ENCODE assay signal across 31 mouse cellular contexts in genomic region chr5:43508470-43508869, GRCm38 (mm10). TPM values are rescaled to one million over a fixed set of nuclear protein-coding genes. Genes with fewer than 3 reads are reported as not detected.
DNase-seq lines count a peak whose midpoint lies in the region; ATAC-seq lines count a peak whose summit lies in the region.
"Had no signal": no experiment of that assay in that cellular context is flagged by ENCODE, and none has a peak within 500 bp of the region (broad histone marks: within the 10 kb centered on the region; RNA-seq: fewer than 3 reads in every experiment).

No protein-coding gene starts in this region.

- H3K4me2 ChIP-seq in heart, embryonic 15.5 days: no peak overlapping the region
- no peak overlapping the region for H3K4me2 ChIP-seq in heart, embryonic 12.5 days
- no peak overlapping the region for H3K4me2 ChIP-seq in lung, embryonic 15.5 days
- H3K4me2 ChIP-seq: embryonic facial prominence, embryonic 15.5 days; hindbrain, embryonic 13.5 days; midbrain, embryonic 15.5 days; neural tube, embryonic 15.5 days had no signal

- no peaks in the 10 kb centered on the region for H3K9me3 ChIP-seq in heart, embryonic 15.5 days (replicated peaks)
- H3K9me3 ChIP-seq in heart, embryonic 12.5 days (replicated peaks): no peaks in the 10 kb centered on the region
- H3K9me3 ChIP-seq in lung, embryonic 15.5 days: no peaks in the 10 kb centered on the region
- H3K9me3 ChIP-seq: embryonic facial prominence, embryonic 10.5 days; embryonic facial prominence, embryonic 15.5 days; hindbrain, embryonic 13.5 days; midbrain, embryonic 10.5 days; midbrain, embryonic 15.5 days; neural tube, embryonic 15.5 days had no signal

- H3K9ac ChIP-seq in heart, embryonic 15.5 days: no peak overlapping the region
- H3K9ac ChIP-seq in heart, embryonic 12.5 days: no peak overlapping the region
- H3K9ac ChIP-seq in lung, embryonic 15.5 days: no peak overlapping the region
- H3K9ac ChIP-seq: embryonic facial prominence, embryonic 15.5 days; hindbrain, embryonic 13.5 days; liver, embryonic 14.5 days; midbrain, embryonic 15.5 days; neural tube, embryonic 15.5 days had no signal

- H3K4me3 ChIP-seq in heart, embryonic 15.5 days: no peak overlapping the region
- no peak overlapping the region for H3K4me3 ChIP-seq in heart, embryonic 12.5 days
- no peak overlapping the region for H3K4me3 ChIP-seq in lung, embryonic 15.5 days
- H3K4me3 ChIP-seq: embryonic facial prominence, embryonic 10.5 days; embryonic facial prominence, embryonic 15.5 days; hindbrain, embryonic 13.5 days; midbrain, embryonic 10.5 days; midbrain, embryonic 15.5 days; neural tube, embryonic 15.5 days had no signal

- no peak for DNase-seq in lung, postnatal 4 days
- peak; percentile 62 for DNase-seq in lung, postnatal 25 days (ENCODE audit: low spot score)
- DNase-seq in right cerebral cortex, postnatal 4 days: no peak
- DNase-seq: adrenal gland, adult 2 months; adrenal gland, postnatal 36 days; B cell, adult 2 months; cerebellum, adult 18-20 months; cerebellum, postnatal 10 days; gastrocnemius, postnatal 14 days; heart, postnatal 4 days; kidney, adult 11 months; kidney, postnatal 4 days; layer of hippocampus, postnatal 36 days; left cerebral cortex, postnatal 4 days; retina, postnatal 1 day; right cerebral cortex, postnatal 14 days; thymus, adult 2 months; thymus, postnatal 36 days had no signal

- H3K36me3 ChIP-seq in heart, embryonic 15.5 days: no peaks in the 10 kb centered on the region
- H3K36me3 ChIP-seq in heart, embryonic 12.5 days: no peaks in the 10 kb centered on the region
- no peaks in the 10 kb centered on the region for H3K36me3 ChIP-seq in lung, embryonic 15.5 days
- H3K36me3 ChIP-seq: embryonic facial prominence, embryonic 10.5 days; embryonic facial prominence, embryonic 15.5 days; hindbrain, embryonic 13.5 days; midbrain, embryonic 10.5 days; midbrain, embryonic 15.5 days; neural tube, embryonic 15.5 days had no signal

- H3K27me3 ChIP-seq in heart, embryonic 15.5 days: no peaks in the 10 kb centered on the region
- H3K27me3 ChIP-seq in heart, embryonic 12.5 days (replicated peaks): no peaks in the 10 kb centered on the region
- H3K27me3 ChIP-seq in lung, embryonic 15.5 days: no peaks in the 10 kb centered on the region
- H3K27me3 ChIP-seq: embryonic facial prominence, embryonic 15.5 days; hindbrain, embryonic 13.5 days; midbrain, embryonic 15.5 days; neural tube, embryonic 15.5 days had no signal

- H3K27ac ChIP-seq in heart, embryonic 15.5 days: peak overlapping the region; percentile 20; the same call in 1 of the 2 replicates
- H3K27ac ChIP-seq in heart, embryonic 12.5 days (ENCODE audit: poor library complexity, severe bottlenecking): no peak overlapping the region
- H3K27ac ChIP-seq in lung, embryonic 15.5 days: peak overlapping the region; percentile 73; the same call in 1 of the 2 replicates
- H3K27ac ChIP-seq: embryonic facial prominence, embryonic 10.5 days; embryonic facial prominence, embryonic 15.5 days; hindbrain, embryonic 13.5 days; liver, embryonic 14.5 days; midbrain, embryonic 10.5 days; midbrain, embryonic 15.5 days; neural tube, embryonic 15.5 days had no signal

- no peaks in the 10 kb centered on the region for H3K4me1 ChIP-seq in heart, embryonic 15.5 days (replicated peaks)
- H3K4me1 ChIP-seq in heart, embryonic 12.5 days (replicated peaks): 0 out of 2 replicates have a peak, but pooled peaks cover 2% of the 10 kb centered on the region
- H3K4me1 ChIP-seq in lung, embryonic 15.5 days: peaks cover 26% of the 10 kb centered on the region
- H3K4me1 ChIP-seq: hindbrain, embryonic 13.5 days; midbrain, embryonic 10.5 days; midbrain, embryonic 15.5 days; neural tube, embryonic 15.5 days had no signal

- 37% methylated on average over 2 of the region's 2 CpGs for WGBS in heart, embryonic 15.5 days
- WGBS in heart, embryonic 12.5 days: 35% methylated on average over 2 of the region's 2 CpGs
- WGBS in lung, embryonic 15.5 days: 17% methylated on average over 2 of the region's 2 CpGs

- no peak for ATAC-seq in heart, embryonic 15.5 days (replicated peaks; ENCODE audit: insufficient number of reproducible peaks, insufficient read depth, low FRiP score, low read depth)
- ATAC-seq in heart, embryonic 12.5 days (ENCODE audit: insufficient number of reproducible peaks, low FRiP score): no peak
- peak; percentile 92 for ATAC-seq in lung, embryonic 15.5 days (ENCODE audit: borderline replicate concordance, extremely low read depth, low FRiP score, low TSS enrichment)
- peak; percentile 53 for ATAC-seq in common myeloid progenitor, adult 5-6 weeks (replicated peaks; ENCODE audit: low read depth, poor library complexity, severe bottlenecking)
- ATAC-seq: forebrain, embryonic 14.5 days; midbrain, embryonic 15.5 days had no signal

RNA-seq across cellular contexts. Expression of gene C1qtnf7, which starts 6.9 kb away (rescaled TPM):
- 7.1 and 7.9 TPM in 2 replicates for polyA plus RNA-seq in heart, embryonic 15.5 days (2015; fragmentation: Nextera tagmentation; extraction: Ambion mirVana)
- polyA plus RNA-seq in heart, embryonic 12.5 days (2016; fragmentation: Nextera tagmentation; extraction: Ambion mirVana): 4.7 TPM in 2 replicates
- polyA plus RNA-seq in lung, embryonic 15.5 days (2015; fragmentation: Nextera tagmentation; extraction: Ambion mirVana): 47.7 and 48.2 TPM in 2 replicates
- not detected in 2 replicates for total RNA-seq in common myeloid progenitor, adult 5-6 weeks (2017)
- total RNA-seq: granulocyte monocyte progenitor cell, adult 5-6 weeks had no signal

Comparison
In these comparisons a context has a peak if more than half of its experiments do, and no peak if none do; other contexts are left out.
1. ATAC-seq: peak in lung, embryonic 15.5 days (single experiment) and common myeloid progenitor, adult 5-6 weeks (single experiment); none in heart, embryonic 15.5 days (single experiment) and heart, embryonic 12.5 days (single experiment).